Mouse (Mus musculus): Measurements from ENCODE around the gene Crim1.

The Crim1 gene

GRCm38 (mm10) chr17:78364555-78365302 is 164.7 kb downstream of the Crim1 start:
- DNase-seq (ENCODE audit: inconsistent age in 2 of 2, low spot score in 1 of 2) = no peak

DNA sequence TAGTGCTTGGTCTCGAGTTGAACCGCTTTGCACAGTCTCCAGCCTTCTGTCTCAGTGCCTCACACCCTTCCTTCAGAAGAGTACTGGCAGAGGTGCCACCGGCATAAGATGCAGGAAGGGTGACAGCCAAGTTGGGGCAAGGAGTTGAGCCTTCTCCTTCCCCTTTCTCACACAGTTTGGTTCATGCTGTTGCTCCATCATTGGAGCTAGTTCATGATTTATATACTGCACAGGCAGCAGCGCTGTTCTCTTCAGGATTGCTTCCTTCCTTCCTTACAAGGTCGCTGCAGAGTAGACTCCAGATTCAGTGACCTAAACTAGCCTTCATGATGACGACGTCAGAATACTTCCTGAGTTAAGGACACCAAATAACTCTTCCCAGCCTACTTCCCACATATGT is 166.0 kb downstream of the Crim1 start:
- no peak for DNase-seq (ENCODE audit: inconsistent age in 2 of 2, low spot score in 1 of 2)

DNA sequence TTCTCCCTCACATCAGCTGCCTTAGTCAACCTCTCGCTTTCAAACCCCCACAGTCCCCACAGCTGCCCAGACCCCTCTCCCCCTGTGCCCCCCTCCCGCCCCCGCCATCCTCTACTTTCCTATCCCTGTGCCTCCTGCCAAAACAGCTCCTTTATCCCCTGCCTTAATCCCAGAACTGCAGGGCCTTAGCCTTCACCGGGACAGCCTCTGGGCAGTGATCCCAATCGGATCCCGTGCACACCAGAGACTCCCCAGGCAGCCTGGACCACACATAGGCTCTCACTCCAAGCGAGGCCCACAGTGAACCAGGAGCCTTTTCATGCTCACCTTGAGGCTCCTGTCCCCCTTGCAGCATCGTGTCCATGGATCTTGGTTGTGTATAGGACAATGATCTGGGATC is 168.4 kb downstream of the Crim1 start:
- DNase-seq (ENCODE audit: inconsistent age in 2 of 2, low spot score in 1 of 2) = no peak

DNA sequence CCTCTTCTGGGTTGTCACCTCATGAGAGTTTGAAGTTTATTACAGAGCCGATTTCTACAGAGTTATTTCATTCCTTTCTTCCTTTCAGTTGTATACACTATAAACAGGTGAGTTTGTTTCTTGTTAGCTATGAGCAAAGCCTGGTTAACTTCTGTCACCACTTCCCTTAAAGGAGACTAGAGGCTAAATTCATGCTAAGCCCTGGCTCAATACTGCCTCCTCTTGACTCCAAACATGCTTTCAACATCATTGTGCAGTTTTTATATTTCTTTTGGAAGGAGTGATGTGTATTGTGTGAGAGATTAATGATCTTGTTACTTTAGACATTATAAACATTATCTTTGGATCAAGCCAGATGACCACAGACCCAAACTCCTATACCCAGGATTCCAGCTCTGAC is 170.4 kb downstream of the Crim1 start:
- DNase-seq (ENCODE audit: inconsistent age in 2 of 2, low spot score in 1 of 2) = no peak

- no peak for DNase-seq (ENCODE audit: inconsistent age in 2 of 2, low spot score in 1 of 2)
Observed at GRCm38 (mm10) chr17:78373174-78373573, 173.1 kb downstream of the Crim1 start.

DNA sequence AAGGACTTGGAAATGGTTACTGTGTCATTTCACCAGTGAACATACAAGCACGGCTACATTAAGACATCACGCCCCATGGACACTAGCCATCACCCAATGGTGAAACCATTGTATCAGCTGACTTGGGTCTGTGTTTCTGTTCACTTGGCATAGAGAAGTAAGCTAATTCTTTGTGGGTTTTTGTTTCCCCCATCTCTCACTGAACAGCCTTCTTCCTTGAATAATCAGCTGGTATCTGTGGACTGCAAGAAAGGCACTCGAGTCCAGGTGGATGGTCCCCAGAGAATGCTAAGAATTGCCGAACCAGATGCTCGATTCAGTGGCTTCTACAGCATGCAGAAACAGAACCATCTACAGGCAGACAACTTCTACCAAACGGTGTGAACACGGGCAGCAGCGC is 173.8 kb downstream of the Crim1 start:
- no peak for DNase-seq (ENCODE audit: inconsistent age in 2 of 2, low spot score in 1 of 2)

DNA sequence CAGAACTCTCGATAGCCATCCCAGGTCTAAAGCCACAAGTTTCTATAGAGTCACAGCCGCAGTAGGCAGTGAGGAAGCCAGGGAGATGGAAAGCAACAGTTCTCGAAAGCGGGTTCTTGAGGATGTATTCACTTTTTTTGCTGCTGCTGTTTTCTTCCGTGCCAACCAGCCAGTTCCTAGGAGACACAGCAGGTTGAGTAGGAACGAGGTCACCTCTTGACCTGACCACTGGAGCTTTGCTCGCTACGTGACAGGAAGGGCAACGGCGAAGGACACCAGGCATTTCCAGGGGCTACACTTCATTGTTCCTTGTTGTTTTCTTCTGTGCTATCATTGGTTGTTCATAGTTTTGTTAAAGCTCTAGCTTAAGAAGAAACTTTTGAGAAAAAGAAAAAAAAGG is 174.7 kb downstream of the Crim1 start:
- no peak for DNase-seq (ENCODE audit: inconsistent age in 2 of 2, low spot score in 1 of 2)

DNA sequence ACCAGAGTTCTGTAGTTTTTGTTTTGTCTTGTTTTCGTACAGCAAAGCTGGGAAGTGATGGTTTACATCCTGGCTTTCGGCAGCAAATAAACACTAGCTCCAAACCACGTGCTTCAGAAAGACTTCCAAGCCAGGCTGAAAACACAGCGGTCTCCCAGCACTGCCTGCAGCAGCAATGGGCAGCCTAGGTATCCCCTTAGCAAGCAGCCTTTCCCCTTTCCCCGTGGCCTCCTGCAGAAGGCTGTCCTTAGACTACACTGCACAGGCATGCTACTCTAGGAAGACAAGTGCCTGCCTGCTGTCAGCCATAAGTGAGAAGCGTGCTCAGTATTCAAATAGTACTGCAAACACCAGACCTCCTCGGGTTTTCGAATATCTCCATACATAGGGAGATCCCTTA is 176.5 kb downstream of the Crim1 start:
- DNase-seq (ENCODE audit: inconsistent age in 2 of 2, low spot score in 1 of 2) = no peak

DNA sequence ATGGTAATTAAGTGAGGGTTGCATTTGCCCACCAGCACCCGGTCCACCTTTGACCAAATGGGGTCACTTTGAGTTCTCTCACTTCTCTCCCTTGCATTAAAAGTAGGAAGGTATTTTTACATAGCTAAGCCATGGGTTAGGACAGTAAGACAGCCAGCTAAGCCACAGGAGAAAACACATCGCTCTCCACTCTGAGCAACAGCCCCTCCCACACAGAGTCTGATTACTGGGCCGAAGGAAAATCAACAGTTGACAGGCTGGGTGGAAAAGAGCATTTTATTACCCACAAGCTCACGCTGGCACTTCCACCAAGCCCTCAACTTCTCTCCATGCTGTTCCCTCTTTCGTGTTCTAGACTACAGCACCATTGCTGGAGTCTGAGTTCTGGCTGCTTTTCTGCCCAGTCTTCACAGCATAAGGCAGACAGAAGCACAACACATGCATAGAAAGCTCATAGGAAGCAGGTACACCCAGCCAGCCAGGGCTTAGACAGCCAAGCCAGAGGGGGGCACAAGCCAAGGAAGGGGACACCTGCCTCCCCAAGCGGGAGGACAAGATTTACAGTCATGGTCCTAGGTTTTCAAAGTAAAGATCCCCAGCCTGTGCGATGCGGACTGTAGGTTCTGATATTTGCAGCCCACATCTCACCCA is 179.2 kb downstream of the Crim1 start:
- DNase-seq (ENCODE audit: inconsistent age in 2 of 2, low spot score in 1 of 2) = no peak

DNA sequence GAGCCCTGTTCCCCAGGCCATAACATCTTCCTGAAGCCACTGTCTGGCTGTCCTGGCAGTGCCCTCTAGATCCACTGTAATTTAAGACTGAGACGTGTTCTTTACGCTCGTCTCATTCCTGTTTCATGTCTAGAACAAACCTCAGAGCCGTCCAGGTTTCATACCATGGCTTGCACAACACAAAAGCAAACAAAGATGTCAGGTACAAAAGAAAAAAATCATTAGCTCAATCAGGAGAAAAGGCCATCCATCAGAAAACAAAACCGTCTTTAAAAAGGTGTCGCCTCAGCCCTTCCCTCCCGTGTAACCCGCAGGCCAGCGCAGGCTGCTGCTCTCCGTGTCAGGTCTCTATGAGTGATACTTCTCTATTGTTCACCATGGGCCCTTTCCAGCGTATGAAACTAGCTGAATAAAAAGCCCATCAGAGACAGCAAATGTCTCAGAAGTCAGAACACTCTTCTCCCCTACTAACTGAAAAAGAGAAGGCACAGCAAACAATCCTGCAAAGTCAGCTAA is 179.7 kb downstream of the Crim1 start:
- DNase-seq (ENCODE audit: inconsistent age in 2 of 2, low spot score in 1 of 2) = no peak

GRCm38 (mm10) chr17:78382321-78382720 is 182.3 kb downstream of the Crim1 start:
- DNase-seq (ENCODE audit: inconsistent age in 2 of 2, low spot score in 1 of 2) = no peak

- peak; percentile 50 to 73 for DNase-seq (ENCODE audit: inconsistent age in 2 of 2, low spot score in 1 of 2)
Observed at GRCm38 (mm10) chr17:78387665-78388064, 187.6 kb downstream of the Crim1 start.

DNA sequence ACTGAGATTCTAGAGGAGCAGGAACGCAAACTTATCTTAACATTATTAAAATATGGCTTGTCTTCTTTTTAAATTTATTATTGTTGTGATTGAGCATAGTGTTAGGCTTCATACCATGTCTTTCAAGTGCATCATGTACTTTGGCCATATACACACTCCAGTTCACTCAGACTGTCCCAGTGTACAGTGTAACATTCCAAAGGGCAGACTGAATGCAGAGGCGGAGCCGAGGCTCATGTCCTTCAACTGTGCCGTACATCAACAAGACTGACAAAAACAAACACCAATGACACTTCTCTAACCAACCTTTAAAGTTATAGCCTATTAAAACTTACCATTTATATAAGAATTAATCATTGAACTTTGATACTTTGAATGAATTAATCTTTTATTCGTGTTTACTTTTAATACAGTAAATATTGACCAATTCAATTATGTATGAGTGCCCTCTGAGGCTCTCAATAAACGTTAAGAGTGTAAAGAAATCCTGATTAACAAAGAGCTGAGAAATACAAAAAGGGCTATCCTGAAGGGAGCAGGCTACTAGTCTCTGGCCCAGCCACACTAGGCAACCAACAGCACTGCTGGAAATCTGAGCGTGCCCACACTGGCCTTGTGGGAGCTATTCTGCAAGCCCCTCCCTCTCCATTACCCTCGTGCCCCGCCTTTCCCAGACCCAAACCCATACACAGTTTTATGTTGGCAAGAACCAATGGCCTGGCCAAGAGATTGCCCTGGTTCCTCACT is 188.2 kb downstream of the Crim1 start:
- DNase-seq (ENCODE audit: inconsistent age in 2 of 2, low spot score in 1 of 2) = no peak

- DNase-seq (ENCODE audit: inconsistent age in 2 of 2, low spot score in 1 of 2) = no peak
Observed at GRCm38 (mm10) chr17:78389573-78389972, 189.5 kb downstream of the Crim1 start.

DNA sequence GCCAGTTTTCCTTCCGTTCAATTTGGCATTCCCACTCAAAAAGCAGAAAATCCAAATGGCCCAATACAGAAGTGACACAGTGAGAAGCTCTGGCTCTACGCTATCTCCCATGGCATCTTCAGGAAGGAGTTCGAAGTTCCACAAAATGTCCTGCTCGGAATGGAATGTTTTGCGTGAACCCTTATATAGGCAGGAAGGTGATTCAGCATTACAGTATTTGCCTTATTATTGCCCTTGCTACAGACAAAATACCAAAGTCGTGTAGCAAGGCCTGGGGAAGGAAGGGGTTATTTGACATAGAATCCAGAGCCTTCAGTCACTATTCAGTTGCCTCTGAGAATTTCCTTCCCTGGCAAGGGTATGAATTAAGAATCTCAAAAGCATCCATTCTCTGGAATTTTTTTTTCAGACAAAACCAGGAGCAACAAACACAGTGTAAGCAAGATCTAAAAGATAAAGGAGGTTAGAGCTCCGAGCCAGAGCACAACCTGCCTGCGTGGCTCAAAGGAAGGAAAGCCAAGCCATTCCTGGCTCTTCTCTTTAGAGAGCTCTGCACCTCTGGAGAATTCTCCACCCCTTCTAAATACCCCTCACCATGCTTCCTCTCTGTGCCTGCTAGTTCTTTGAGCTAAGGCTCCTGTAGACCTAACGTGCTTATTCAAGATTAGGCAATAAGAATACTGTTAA is 192.5 kb downstream of the Crim1 start:
- DNase-seq (ENCODE audit: inconsistent age in 2 of 2, low spot score in 1 of 2) = no peak

- DNase-seq (ENCODE audit: inconsistent age in 2 of 2, low spot score in 1 of 2) = no peak
Observed at GRCm38 (mm10) chr17:78400130-78400840, 200.2 kb downstream of the Crim1 start.

DNA sequence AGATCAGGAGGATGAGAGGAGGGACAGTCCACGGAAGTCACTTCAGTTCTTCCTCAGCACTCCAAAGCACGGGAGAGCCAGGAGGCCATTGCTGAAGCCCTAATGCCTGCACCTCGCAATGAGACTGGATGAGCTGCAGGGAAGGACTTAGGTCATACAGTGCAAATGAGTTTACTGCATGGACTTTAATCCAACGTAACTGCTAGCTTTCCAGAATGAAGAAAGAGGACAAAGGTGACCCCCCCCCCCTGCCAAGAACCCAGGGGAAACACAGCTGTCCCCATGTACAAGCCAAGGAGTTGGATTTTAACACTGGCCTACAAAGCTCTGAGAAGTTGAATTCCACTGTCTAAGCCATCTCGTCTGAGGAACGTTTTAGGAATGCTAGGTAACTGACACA is 201.3 kb downstream of the Crim1 start:
- DNase-seq (ENCODE audit: inconsistent age in 2 of 2, low spot score in 1 of 2) = no peak

DNA sequence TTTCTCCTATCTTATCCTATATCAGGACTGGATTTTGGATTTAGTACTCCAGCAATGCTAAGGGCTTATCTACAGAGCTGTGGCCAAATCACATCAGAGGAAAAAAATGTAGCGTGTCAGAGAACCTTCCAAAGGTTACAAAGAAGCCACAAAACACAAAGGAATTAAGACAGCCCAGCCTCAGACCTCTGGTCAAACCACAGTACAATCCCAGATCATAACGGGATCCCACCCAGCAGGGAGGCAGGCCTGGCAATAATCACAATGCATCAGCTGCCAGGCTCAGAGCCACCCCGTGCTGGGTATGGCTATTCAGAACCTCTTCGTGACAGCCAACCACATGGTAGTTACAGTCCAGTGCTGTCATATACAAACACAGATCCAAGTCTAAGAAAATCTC is 201.7 kb downstream of the Crim1 start:
- DNase-seq (ENCODE audit: inconsistent age in 2 of 2, low spot score in 1 of 2) = no peak

DNA sequence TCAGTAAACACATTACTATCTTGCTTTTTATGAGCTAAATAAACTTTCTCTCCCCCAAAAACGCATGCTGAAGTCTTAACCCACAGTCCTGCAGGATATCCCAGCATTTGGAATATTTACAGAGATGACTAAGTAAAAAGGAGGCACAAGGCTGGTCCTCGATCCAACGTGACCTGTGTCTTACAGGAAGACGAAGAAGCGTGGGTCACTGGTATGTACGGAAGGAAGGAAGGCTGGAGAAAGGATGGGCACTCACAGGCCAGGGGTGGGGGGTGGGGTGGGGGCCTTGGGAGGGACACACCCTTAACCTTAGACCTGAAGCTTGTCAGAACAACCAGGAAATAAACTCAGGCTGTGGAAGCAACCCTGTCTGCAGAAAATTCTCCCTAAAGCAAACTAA is 202.1 kb downstream of the Crim1 start:
- DNase-seq (ENCODE audit: inconsistent age in 2 of 2, low spot score in 1 of 2) = no peak

- no peak for DNase-seq (ENCODE audit: inconsistent age in 2 of 2, low spot score in 1 of 2)
Observed at GRCm38 (mm10) chr17:78403229-78403628, 203.2 kb downstream of the Crim1 start.

DNA sequence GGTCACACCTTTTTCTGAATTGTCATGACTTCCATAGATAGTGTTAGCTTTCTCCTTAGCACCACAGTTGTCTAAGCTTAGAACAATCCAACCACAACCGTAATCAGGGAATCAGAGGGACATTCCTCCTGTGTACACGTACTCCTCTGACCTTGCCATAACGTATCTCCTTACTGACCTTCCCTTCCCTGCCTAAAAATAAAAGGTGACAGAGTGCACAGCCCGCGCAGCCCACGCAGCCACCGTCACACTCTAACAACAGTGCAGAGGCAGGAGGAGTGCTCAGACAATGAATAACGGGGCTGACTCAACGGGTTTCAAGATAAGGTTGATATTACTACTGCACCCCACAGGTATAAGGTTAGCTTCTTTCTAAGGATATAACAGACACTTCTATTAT is 203.8 kb downstream of the Crim1 start:
- DNase-seq (ENCODE audit: inconsistent age in 2 of 2, low spot score in 1 of 2) = no peak

Measured in adrenal gland, adult (tissue).